Mouse (Mus musculus) CH12.LX (cell line): ENCODE results near the gene P2ry12.

Source experiments
- CTCF ChIP-seq, 2 experiments: IDR thresholded peaks in 1 of 2; conservative IDR thresholded peaks in 1 of 2; 2 replicates each; pipeline ENCODE4 v1.5.1; 2011 to 2012; ENCODE audit warnings: low read depth in 2 of 2, low read length in 2 of 2, improper control_type of control experiment in 1 of 2, inconsistent platforms in 1 of 2, mild to moderate bottlenecking in 1 of 2, moderate library complexity in 1 of 2
- E2F4 ChIP-seq: IDR thresholded peaks from 2 replicates; pipeline ENCODE4 v1.6.1; 2011; ENCODE audit warnings: low read depth, low read length, improper control_type of control experiment; ENCODE audit not compliant: insufficient replicate concordance
- EP300 ChIP-seq: IDR thresholded peaks from 2 replicates; pipeline ENCODE4 v1.6.1; 2011; ENCODE audit warnings: low read length, improper control_type of control experiment
- KAT2A ChIP-seq: IDR thresholded peaks from 2 replicates; pipeline ENCODE4 v1.6.1; 2012; ENCODE audit warnings: low read length, improper control_type of control experiment, inconsistent platforms; ENCODE audit not compliant: insufficient replicate concordance
- MAX ChIP-seq: IDR thresholded peaks from 2 replicates; pipeline ENCODE4 v1.6.1; 2011; ENCODE audit warnings: low read length, improper control_type of control experiment
- POLR2A ChIP-seq: IDR thresholded peaks from 2 replicates; pipeline ENCODE4 v1.6.1; 2011; ENCODE audit warnings: low read depth, mild to moderate bottlenecking, improper control_type of control experiment, low read length
- TBP ChIP-seq: conservative IDR thresholded peaks from 2 replicates; pipeline ENCODE4 v1.6.1; 2011; ENCODE audit warnings: low read depth, low read length, improper control_type of control experiment

DNA sequence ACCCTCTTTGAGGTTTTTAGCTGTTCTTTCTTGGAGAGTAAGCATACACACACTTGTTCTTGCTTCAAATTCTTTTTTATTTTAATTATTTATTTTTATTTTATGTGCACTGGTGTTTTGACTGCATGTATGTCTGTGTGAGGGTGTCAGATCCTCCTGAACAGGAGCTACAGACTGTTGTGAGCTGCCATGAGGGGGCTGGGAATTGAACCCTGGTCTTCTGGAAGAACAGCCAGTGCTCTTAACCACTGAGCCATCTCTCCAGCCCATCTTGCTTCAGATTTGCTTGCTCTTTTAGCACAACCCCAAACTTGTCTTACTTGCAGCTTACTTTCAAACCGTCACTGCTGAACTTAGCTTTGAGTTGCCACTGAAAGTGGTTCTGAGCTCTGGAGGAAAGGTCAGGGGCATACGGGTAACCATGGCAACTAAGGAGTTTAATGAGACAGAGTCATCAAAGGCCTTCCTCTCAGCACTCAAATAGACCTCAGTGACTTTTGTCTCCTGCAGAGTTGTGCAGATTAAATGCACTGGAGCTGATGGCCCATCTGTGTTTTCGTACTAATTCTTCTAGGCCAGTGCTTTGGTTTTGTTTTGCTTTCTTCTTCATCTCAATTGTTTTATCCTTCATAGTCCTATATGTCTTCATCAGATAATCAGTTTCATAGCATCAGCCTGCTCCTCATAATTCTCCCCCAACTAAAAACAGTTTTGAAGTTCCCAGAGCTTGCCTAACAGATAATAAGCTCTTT is 15.0 kb upstream of the P2ry12 start:
- no peak for TF ChIP-seq CTCF (conservative IDR thresholded peaks at IDR 0.05 in 1 of 2, IDR thresholded peaks at IDR 0.05 in 1 of 2; ENCODE audit: low read depth in 2 of 2, low read length in 2 of 2)
- TF ChIP-seq POLR2A = no peak
- no peak for TF ChIP-seq MAX
- no peak for TF ChIP-seq KAT2A
- TF ChIP-seq EP300 = no peak
- TF ChIP-seq E2F4 = no peak
- TF ChIP-seq TBP = no peak
